ENCODE assay signal across 18 mouse cellular contexts in the genomic region with DNA sequence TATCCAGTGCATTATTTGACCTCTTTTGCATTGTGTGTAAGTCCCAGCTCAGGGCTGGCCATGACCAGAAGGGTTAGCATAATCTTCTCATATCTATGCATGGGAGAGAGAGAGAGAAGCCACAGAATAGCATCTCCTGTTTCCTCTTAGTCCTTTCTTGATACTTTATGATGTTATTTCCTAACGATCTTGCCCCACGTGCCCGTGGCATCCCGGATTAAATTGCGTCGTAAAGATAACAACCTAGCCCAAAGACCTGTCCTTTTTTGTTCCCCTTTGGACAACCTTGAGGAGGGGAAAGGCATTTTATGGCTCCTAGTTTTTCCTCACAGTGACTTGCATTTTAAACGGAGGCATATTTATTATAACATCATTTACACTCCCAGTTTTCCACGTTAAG. TPM values are rescaled to one million over a fixed set of nuclear protein-coding genes. Genes with fewer than 3 reads are reported as not detected.
"Had no signal": no experiment of that assay in that cellular context is flagged by ENCODE, and none has a peak within 500 bp of the region (broad histone marks: within the 10 kb centered on the region; RNA-seq: fewer than 3 reads in every experiment).

No protein-coding gene starts in this region.

- ATAC-seq: liver, postnatal 0 days; lung, postnatal 0 days had no signal

- H3K4me1 ChIP-seq: neural tube, embryonic 12.5 days; stomach, embryonic 15.5 days had no signal

- H3K27ac ChIP-seq: lung, embryonic 15.5 days; macrophage; neural tube, embryonic 12.5 days; stomach, embryonic 15.5 days; stomach, postnatal 0 days had no signal

- H3K9me3 ChIP-seq: lung, embryonic 15.5 days; megakaryocyte, embryonic 14.5 days; neural tube, embryonic 12.5 days; stomach, embryonic 15.5 days had no signal

- DNase-seq: liver, postnatal 0 days; lung, adult 2 months; lung, postnatal 14 days; lung, postnatal 36 days; right cerebral cortex, postnatal 14 days; thymus, adult 2 months; thymus, postnatal 25 days; thymus, postnatal 4 days had no signal

- H3K36me3 ChIP-seq: lung, embryonic 15.5 days; neural tube, embryonic 12.5 days; stomach, embryonic 15.5 days had no signal

- H3K27me3 ChIP-seq: lung, embryonic 15.5 days; megakaryocyte, embryonic 14.5 days; neural tube, embryonic 12.5 days; stomach, embryonic 15.5 days had no signal

- H3K9ac ChIP-seq: liver, postnatal 0 days; lung, embryonic 15.5 days; neural tube, embryonic 12.5 days; stomach, embryonic 15.5 days had no signal

- H3K4me2 ChIP-seq: lung, embryonic 15.5 days; midbrain, embryonic 11.5 days; neural tube, embryonic 12.5 days; stomach, embryonic 15.5 days had no signal

- H3K4me3 ChIP-seq: lung, embryonic 15.5 days; megakaryocyte, embryonic 14.5 days; neural tube, embryonic 12.5 days; stomach, embryonic 15.5 days had no signal

RNA-seq across cellular contexts. Expression of a gene that starts 56.7 kb away (rescaled TPM):
- total RNA-seq: monocyte, adult 5-6 weeks; neutrophil, adult 5-6 weeks had no signal
